Mouse (Mus musculus): ENCODE results near the gene Tbc1d20. TPM values are rescaled to one million over a fixed set of nuclear protein-coding genes. Genes with fewer than 3 reads are reported as not detected.
A peak's percentile ranks its signal among the peaks of the same experiment; 100 is the strongest.

Gene Tbc1d20
- polyA plus RNA-seq, 1 experiment from 2014 or later, result 25.7 TPM

- Histone ChIP-seq H3K9ac (ENCODE audit: low read depth, low read length) (no peak overlapping the region), H3K4me2 (no peak overlapping the region), H3K4me3 (ENCODE audit: low read depth, low read length) (no peak overlapping the region), H3K4me1 (ENCODE audit: control insufficient read depth, insufficient read depth, low read length) (no peaks in the 10 kb centered on the region), H3K36me3 (ENCODE audit: control insufficient read depth, insufficient read depth, low read length) (peaks cover 30% of the 10 kb centered on the region), H3K9me3 (replicated peaks; ENCODE audit: control insufficient read depth, low read length) (no peaks in the 10 kb centered on the region), H3K27me3 (ENCODE audit: control insufficient read depth, insufficient read depth, low read length) (no peaks in the 10 kb centered on the region), H3K27ac (ENCODE audit: low read depth, low read length) (no peak overlapping the region)
- ATAC-seq (replicated peaks; ENCODE audit: insufficient number of reproducible peaks, low FRiP score, low TSS enrichment), result no peak
- 85% methylated on average over 6 of the region's 6 CpGs for WGBS (ENCODE audit: insufficient replicate concordance)
These were observed 23.4 kb downstream of the Tbc1d20 start for GRCm38 (mm10) chr2:152317054-152317453.

DNA sequence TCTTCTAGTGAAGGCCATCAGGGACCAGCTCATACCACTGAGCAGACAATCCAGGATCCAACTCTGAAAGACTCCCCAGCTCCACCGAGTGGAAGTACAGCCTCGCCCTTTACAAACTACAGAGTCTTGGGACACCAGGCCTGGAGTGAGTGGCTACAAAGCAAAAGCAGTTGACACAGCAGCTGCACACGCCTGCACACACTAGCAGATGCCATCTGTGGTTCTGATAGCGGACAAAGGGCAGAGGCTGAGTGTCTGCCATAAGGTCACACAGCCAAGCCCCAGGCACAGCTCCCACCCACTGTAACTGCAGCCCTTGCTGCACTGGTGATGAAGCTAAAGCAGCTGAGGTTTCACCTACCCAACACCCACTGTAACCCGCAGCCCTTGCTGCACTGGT is 27.9 kb downstream of the Tbc1d20 start:
- no peak overlapping the region for H3K27ac ChIP-seq (ENCODE audit: low read depth, low read length)
- H3K9ac ChIP-seq (ENCODE audit: low read depth, low read length), result no peak overlapping the region
- no peaks in the 10 kb centered on the region for H3K27me3 ChIP-seq (ENCODE audit: control insufficient read depth, insufficient read depth, low read length)
- 84% methylated on average over 5 of the region's 5 CpGs for WGBS (ENCODE audit: insufficient replicate concordance)
- H3K36me3 ChIP-seq (ENCODE audit: control insufficient read depth, insufficient read depth, low read length), result peaks cover 37% of the 10 kb centered on the region
- no peaks in the 10 kb centered on the region for H3K9me3 ChIP-seq (replicated peaks; ENCODE audit: control insufficient read depth, low read length)
- H3K4me2 ChIP-seq, result no peak overlapping the region
- no peak for ATAC-seq (replicated peaks; ENCODE audit: insufficient number of reproducible peaks, low FRiP score, low TSS enrichment)
- no peak overlapping the region for H3K4me3 ChIP-seq (ENCODE audit: low read depth, low read length)
- no peaks in the 10 kb centered on the region for H3K4me1 ChIP-seq (ENCODE audit: control insufficient read depth, insufficient read depth, low read length)

DNA sequence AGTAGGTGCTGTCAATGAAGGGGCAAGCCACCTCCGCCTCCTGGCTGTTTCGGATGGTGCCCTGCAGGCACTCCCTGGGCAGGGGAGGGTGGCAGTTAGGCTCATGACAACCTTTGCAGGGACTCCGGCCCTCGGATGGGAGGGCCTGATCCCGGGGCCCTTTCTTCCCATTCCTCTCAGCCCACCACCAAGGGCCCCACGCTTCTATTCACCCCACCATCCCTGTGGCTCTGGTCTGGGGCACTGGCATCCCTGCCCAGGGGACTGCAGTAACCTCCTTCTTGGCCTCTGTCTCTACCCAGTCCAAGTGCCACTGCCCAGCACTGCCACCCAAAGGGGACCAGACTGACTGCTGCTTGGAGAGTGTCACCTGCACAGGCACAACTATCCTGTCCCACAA is 28.6 kb downstream of the Tbc1d20 start:
- Histone ChIP-seq H3K4me1 (ENCODE audit: control insufficient read depth, insufficient read depth, low read length) (no peaks in the 10 kb centered on the region), H3K36me3 (ENCODE audit: control insufficient read depth, insufficient read depth, low read length) (peaks cover 37% of the 10 kb centered on the region), H3K9me3 (replicated peaks; ENCODE audit: control insufficient read depth, low read length) (no peaks in the 10 kb centered on the region), H3K27me3 (ENCODE audit: control insufficient read depth, insufficient read depth, low read length) (no peaks in the 10 kb centered on the region), H3K27ac (ENCODE audit: low read depth, low read length) (no peak overlapping the region), H3K9ac (ENCODE audit: low read depth, low read length) (no peak overlapping the region), H3K4me3 (ENCODE audit: low read depth, low read length) (no peak overlapping the region), H3K4me2 (no peak overlapping the region)
- ATAC-seq (replicated peaks; ENCODE audit: insufficient number of reproducible peaks, low FRiP score, low TSS enrichment), result no peak
- WGBS (ENCODE audit: insufficient replicate concordance), result 94% methylated on average over 6 of the region's 6 CpGs

GRCm38 (mm10) chr2:152323971-152324370 is 30.3 kb downstream of the Tbc1d20 start:
- WGBS (ENCODE audit: insufficient replicate concordance), result 94% methylated on average over 14 of the region's 14 CpGs
- Histone ChIP-seq H3K36me3 (ENCODE audit: control insufficient read depth, insufficient read depth, low read length) (peaks cover 28% of the 10 kb centered on the region), H3K4me3 (ENCODE audit: low read depth, low read length) (no peak overlapping the region), H3K9me3 (replicated peaks; ENCODE audit: control insufficient read depth, low read length) (no peaks in the 10 kb centered on the region), H3K4me2 (no peak overlapping the region), H3K4me1 (ENCODE audit: control insufficient read depth, insufficient read depth, low read length) (no peaks in the 10 kb centered on the region), H3K27ac (ENCODE audit: low read depth, low read length) (no peak overlapping the region), H3K9ac (ENCODE audit: low read depth, low read length) (no peak overlapping the region), H3K27me3 (ENCODE audit: control insufficient read depth, insufficient read depth, low read length) (no peaks in the 10 kb centered on the region)
- no peak for ATAC-seq (replicated peaks; ENCODE audit: insufficient number of reproducible peaks, low FRiP score, low TSS enrichment)

DNA sequence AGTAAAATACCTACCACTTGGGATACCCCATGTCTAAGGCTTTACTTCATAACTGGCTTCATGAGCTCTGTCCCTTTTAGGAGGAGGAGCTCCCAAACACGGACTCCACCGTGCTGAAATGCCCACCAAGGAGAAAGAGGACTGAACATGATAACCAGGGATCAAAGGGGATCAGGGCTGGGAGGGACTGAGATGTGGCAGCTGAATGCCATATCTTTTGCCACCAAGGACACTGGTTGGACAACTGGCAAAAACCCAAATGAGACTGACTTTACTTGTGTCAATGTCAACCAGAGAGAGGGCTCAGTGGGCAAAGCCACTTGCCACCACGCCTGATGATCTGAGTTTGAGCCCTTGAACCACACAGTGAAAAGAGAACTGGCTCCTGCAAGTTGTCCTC is 31.2 kb downstream of the Tbc1d20 start:
- Histone ChIP-seq H3K9me3 (replicated peaks; ENCODE audit: control insufficient read depth, low read length) (no peaks in the 10 kb centered on the region), H3K27me3 (ENCODE audit: control insufficient read depth, insufficient read depth, low read length) (no peaks in the 10 kb centered on the region), H3K9ac (ENCODE audit: low read depth, low read length) (no peak overlapping the region), H3K4me2 (no peak overlapping the region), H3K4me1 (ENCODE audit: control insufficient read depth, insufficient read depth, low read length) (no peaks in the 10 kb centered on the region), H3K27ac (ENCODE audit: low read depth, low read length) (no peak overlapping the region), H3K36me3 (ENCODE audit: control insufficient read depth, insufficient read depth, low read length) (peaks cover 28% of the 10 kb centered on the region), H3K4me3 (ENCODE audit: low read depth, low read length) (no peak overlapping the region)
- 75% methylated on average over 3 of the region's 3 CpGs for WGBS (ENCODE audit: insufficient replicate concordance)
- no peak for ATAC-seq (replicated peaks; ENCODE audit: insufficient number of reproducible peaks, low FRiP score, low TSS enrichment)

GRCm38 (mm10) chr2:152326157-152326556 is 32.5 kb downstream of the Tbc1d20 start:
- peaks cover 7% of the 10 kb centered on the region for H3K4me1 ChIP-seq (ENCODE audit: control insufficient read depth, insufficient read depth, low read length)
- H3K36me3 ChIP-seq (ENCODE audit: control insufficient read depth, insufficient read depth, low read length), result peaks cover 24% of the 10 kb centered on the region
- H3K27me3 ChIP-seq (ENCODE audit: control insufficient read depth, insufficient read depth, low read length), result no peaks in the 10 kb centered on the region
- no peak overlapping the region for H3K27ac ChIP-seq (ENCODE audit: low read depth, low read length)
- H3K9ac ChIP-seq (ENCODE audit: low read depth, low read length), result no peak overlapping the region
- no peak for ATAC-seq (replicated peaks; ENCODE audit: insufficient number of reproducible peaks, low FRiP score, low TSS enrichment)
- no peak overlapping the region for H3K4me3 ChIP-seq (ENCODE audit: low read depth, low read length)
- WGBS (ENCODE audit: insufficient replicate concordance), result 82% methylated on average over 13 of the region's 13 CpGs
- no peaks in the 10 kb centered on the region for H3K9me3 ChIP-seq (replicated peaks; ENCODE audit: control insufficient read depth, low read length)
- no peak overlapping the region for H3K4me2 ChIP-seq

GRCm38 (mm10) chr2:152326654-152327053 is 33.0 kb downstream of the Tbc1d20 start:
- Histone ChIP-seq H3K27ac (ENCODE audit: low read depth, low read length) (no peak overlapping the region), H3K9me3 (replicated peaks; ENCODE audit: control insufficient read depth, low read length) (no peaks in the 10 kb centered on the region), H3K4me1 (ENCODE audit: control insufficient read depth, insufficient read depth, low read length) (peaks cover 11% of the 10 kb centered on the region), H3K27me3 (ENCODE audit: control insufficient read depth, insufficient read depth, low read length) (no peaks in the 10 kb centered on the region), H3K4me3 (ENCODE audit: low read depth, low read length) (no peak overlapping the region), H3K9ac (ENCODE audit: low read depth, low read length) (no peak overlapping the region), H3K4me2 (no peak overlapping the region), H3K36me3 (ENCODE audit: control insufficient read depth, insufficient read depth, low read length) (peaks cover 24% of the 10 kb centered on the region)
- no peak for ATAC-seq (replicated peaks; ENCODE audit: insufficient number of reproducible peaks, low FRiP score, low TSS enrichment)
- 88% methylated on average over 8 of the region's 8 CpGs for WGBS (ENCODE audit: insufficient replicate concordance)

GRCm38 (mm10) chr2:152327980-152328379 is 34.4 kb downstream of the Tbc1d20 start:
- H3K9ac ChIP-seq (ENCODE audit: low read depth, low read length), result no peak overlapping the region
- H3K27me3 ChIP-seq (ENCODE audit: control insufficient read depth, insufficient read depth, low read length), result no peaks in the 10 kb centered on the region
- 66% methylated on average over 5 of the region's 5 CpGs for WGBS (ENCODE audit: insufficient replicate concordance)
- H3K4me3 ChIP-seq (ENCODE audit: low read depth, low read length), result no peak overlapping the region
- H3K4me2 ChIP-seq, result no peak overlapping the region
- H3K4me1 ChIP-seq (ENCODE audit: control insufficient read depth, insufficient read depth, low read length), result peaks cover 11% of the 10 kb centered on the region
- no peaks in the 10 kb centered on the region for H3K9me3 ChIP-seq (replicated peaks; ENCODE audit: control insufficient read depth, low read length)
- no peak for ATAC-seq (replicated peaks; ENCODE audit: insufficient number of reproducible peaks, low FRiP score, low TSS enrichment)
- peaks cover 20% of the 10 kb centered on the region for H3K36me3 ChIP-seq (ENCODE audit: control insufficient read depth, insufficient read depth, low read length)
- H3K27ac ChIP-seq (ENCODE audit: low read depth, low read length), result no peak overlapping the region

GRCm38 (mm10) chr2:152330858-152331423 is 37.3 kb downstream of the Tbc1d20 start:
- Histone ChIP-seq H3K4me1 (ENCODE audit: control insufficient read depth, insufficient read depth, low read length) (peaks cover 11% of the 10 kb centered on the region), H3K9ac (ENCODE audit: low read depth, low read length) (peak overlapping the region; percentile 89), H3K4me3 (ENCODE audit: low read depth, low read length) (peak overlapping the region; percentile 74), H3K9me3 (replicated peaks; ENCODE audit: control insufficient read depth, low read length) (no peaks in the 10 kb centered on the region), H3K27me3 (ENCODE audit: control insufficient read depth, insufficient read depth, low read length) (no peaks in the 10 kb centered on the region), H3K36me3 (ENCODE audit: control insufficient read depth, insufficient read depth, low read length) (peaks cover 4% of the 10 kb centered on the region), H3K27ac (ENCODE audit: low read depth, low read length) (no peak overlapping the region), H3K4me2 (peak overlapping the region; percentile 94)
- WGBS (ENCODE audit: insufficient replicate concordance), result 45% methylated on average over 7 of the region's 7 CpGs
- ATAC-seq (replicated peaks; ENCODE audit: insufficient number of reproducible peaks, low FRiP score, low TSS enrichment), result no peak
